Mouse (Mus musculus): Measurements from ENCODE around the gene Shroom4. TPM values are rescaled to one million over a fixed set of nuclear protein-coding genes. Genes with fewer than 3 reads are reported as not detected.

The Shroom4 gene
- polyA plus RNA-seq (2015; fragmentation: Nextera tagmentation; extraction: Ambion mirVana) = 1.2 TPM in 2 replicates

GRCm38 (mm10) chrX:6399626-6400397 lies at the start of gene Shroom4:
Gene Shroom4, plus strand, starts transcription at chrX:6399854.
- Histone ChIP-seq H3K36me3 (ENCODE audit: control insufficient read depth, insufficient read depth, low read length) (no peaks in the 10 kb centered on the region), H3K4me1 (ENCODE audit: control insufficient read depth, insufficient read depth, low read depth, low read length) (no peaks in the 10 kb centered on the region), H3K4me2 (ENCODE audit: low read length) (peak within 1 kb of the TSS; percentile 55), H3K4me3 (ENCODE audit: low read length) (peak within 1 kb of the TSS; percentile 63), H3K9ac (ENCODE audit: low read depth, low read length) (peak within 1 kb of the TSS; percentile 66), H3K27ac (ENCODE audit: low read depth, low read length) (peak within 1 kb of the TSS; percentile 32), H3K27me3 (replicated peaks; ENCODE audit: control insufficient read depth, insufficient read depth, low read length) (no peaks in the 10 kb centered on the region), H3K9me3 (ENCODE audit: control insufficient read depth, low read length) (no peaks in the 10 kb centered on the region)
- 11% methylated on average over 37 of the region's 55 CpGs for WGBS
- ATAC-seq = peak; percentile 97

GRCm38 (mm10) chrX:6356876-6357275 lies 42.8 kb upstream of the Shroom4 start:
- Histone ChIP-seq H3K4me3 (ENCODE audit: low read length) (no peak overlapping the region), H3K36me3 (ENCODE audit: control insufficient read depth, insufficient read depth, low read length) (no peaks in the 10 kb centered on the region), H3K9ac (ENCODE audit: low read depth, low read length) (no peak overlapping the region), H3K4me1 (ENCODE audit: control insufficient read depth, insufficient read depth, low read depth, low read length) (no peaks in the 10 kb centered on the region), H3K27me3 (replicated peaks; ENCODE audit: control insufficient read depth, insufficient read depth, low read length) (no peaks in the 10 kb centered on the region), H3K9me3 (ENCODE audit: control insufficient read depth, low read length) (no peaks in the 10 kb centered on the region), H3K27ac (ENCODE audit: low read depth, low read length) (no peak overlapping the region), H3K4me2 (ENCODE audit: low read length) (no peak overlapping the region)
- no peak for ATAC-seq
- WGBS = 70% methylated on average over 3 of the region's 3 CpGs

GRCm38 (mm10) chrX:6357503-6358114 lies 42.0 kb upstream of the Shroom4 start:
- H3K27ac ChIP-seq (ENCODE audit: low read depth, low read length) = no peak overlapping the region
- no peaks in the 10 kb centered on the region for H3K36me3 ChIP-seq (ENCODE audit: control insufficient read depth, insufficient read depth, low read length)
- H3K9me3 ChIP-seq (ENCODE audit: control insufficient read depth, low read length) = no peaks in the 10 kb centered on the region
- WGBS = 62% methylated on average over 6 of the region's 6 CpGs
- no peak overlapping the region for H3K4me2 ChIP-seq (ENCODE audit: low read length)
- no peaks in the 10 kb centered on the region for H3K27me3 ChIP-seq (replicated peaks; ENCODE audit: control insufficient read depth, insufficient read depth, low read length)
- no peak for ATAC-seq
- no peak overlapping the region for H3K4me3 ChIP-seq (ENCODE audit: low read length)
- no peaks in the 10 kb centered on the region for H3K4me1 ChIP-seq (ENCODE audit: control insufficient read depth, insufficient read depth, low read depth, low read length)
- no peak overlapping the region for H3K9ac ChIP-seq (ENCODE audit: low read depth, low read length)

GRCm38 (mm10) chrX:6368822-6369221 lies 30.8 kb upstream of the Shroom4 start:
- ATAC-seq = no peak
- H3K4me2 ChIP-seq (ENCODE audit: low read length) = no peak overlapping the region
- H3K9ac ChIP-seq (ENCODE audit: low read depth, low read length) = no peak overlapping the region
- H3K36me3 ChIP-seq (ENCODE audit: control insufficient read depth, insufficient read depth, low read length) = no peaks in the 10 kb centered on the region
- WGBS = 93% methylated on average over 1 of the region's 1 CpGs
- H3K4me1 ChIP-seq (ENCODE audit: control insufficient read depth, insufficient read depth, low read depth, low read length) = no peaks in the 10 kb centered on the region
- no peaks in the 10 kb centered on the region for H3K27me3 ChIP-seq (replicated peaks; ENCODE audit: control insufficient read depth, insufficient read depth, low read length)
- no peaks in the 10 kb centered on the region for H3K9me3 ChIP-seq (ENCODE audit: control insufficient read depth, low read length)
- H3K27ac ChIP-seq (ENCODE audit: low read depth, low read length) = no peak overlapping the region
- no peak overlapping the region for H3K4me3 ChIP-seq (ENCODE audit: low read length)

- WGBS = 86% methylated on average over 3 of the region's 3 CpGs
- no peaks in the 10 kb centered on the region for H3K27me3 ChIP-seq (replicated peaks; ENCODE audit: control insufficient read depth, insufficient read depth, low read length)
- no peak for ATAC-seq
Measured at GRCm38 (mm10) chrX:6370706-6371105, 28.9 kb upstream of the Shroom4 start.

GRCm38 (mm10) chrX:6393861-6394260 lies 5.8 kb upstream of the Shroom4 start:
- no peak overlapping the region for H3K27ac ChIP-seq (ENCODE audit: low read depth, low read length)
- H3K27me3 ChIP-seq (replicated peaks; ENCODE audit: control insufficient read depth, insufficient read depth, low read length) = no peaks in the 10 kb centered on the region
- no peak overlapping the region for H3K4me3 ChIP-seq (ENCODE audit: low read length)
- no peak overlapping the region for H3K9ac ChIP-seq (ENCODE audit: low read depth, low read length)
- 79% methylated on average over 1 of the region's 1 CpGs for WGBS
- ATAC-seq = no peak
- no peaks in the 10 kb centered on the region for H3K36me3 ChIP-seq (ENCODE audit: control insufficient read depth, insufficient read depth, low read length)
- H3K4me1 ChIP-seq (ENCODE audit: control insufficient read depth, insufficient read depth, low read depth, low read length) = no peaks in the 10 kb centered on the region
- no peaks in the 10 kb centered on the region for H3K9me3 ChIP-seq (ENCODE audit: control insufficient read depth, low read length)
- no peak overlapping the region for H3K4me2 ChIP-seq (ENCODE audit: low read length)

More at GRCm38 (mm10) chrX:6370706-6371105, 28.9 kb upstream of the Shroom4 start:
- no peak overlapping the region for H3K9ac ChIP-seq (ENCODE audit: low read depth, low read length)
- no peaks in the 10 kb centered on the region for H3K9me3 ChIP-seq (ENCODE audit: control insufficient read depth, low read length)
- H3K4me3 ChIP-seq (ENCODE audit: low read length) = no peak overlapping the region
- no peak overlapping the region for H3K4me2 ChIP-seq (ENCODE audit: low read length)
- no peak overlapping the region for H3K27ac ChIP-seq (ENCODE audit: low read depth, low read length)
- no peaks in the 10 kb centered on the region for H3K4me1 ChIP-seq (ENCODE audit: control insufficient read depth, insufficient read depth, low read depth, low read length)
- no peaks in the 10 kb centered on the region for H3K36me3 ChIP-seq (ENCODE audit: control insufficient read depth, insufficient read depth, low read length)

GRCm38 (mm10) chrX:6399193-6399592 lies 461 bp upstream of the Shroom4 start:
- no peak overlapping the region for H3K27ac ChIP-seq (ENCODE audit: low read depth, low read length)
- no peak for ATAC-seq

GRCm38 (mm10) chrX:6400398-6401020 lies 855 bp downstream of the Shroom4 start:
- no peaks in the 10 kb centered on the region for H3K36me3 ChIP-seq (ENCODE audit: control insufficient read depth, insufficient read depth, low read length)
- 12% methylated on average over 19 of the region's 49 CpGs for WGBS

More at GRCm38 (mm10) chrX:6399193-6399592, 461 bp upstream of the Shroom4 start:
- WGBS = 40% methylated on average over 1 of the region's 1 CpGs
- Histone ChIP-seq H3K4me1 (ENCODE audit: control insufficient read depth, insufficient read depth, low read depth, low read length) (no peaks in the 10 kb centered on the region), H3K9me3 (ENCODE audit: control insufficient read depth, low read length) (no peaks in the 10 kb centered on the region), H3K36me3 (ENCODE audit: control insufficient read depth, insufficient read depth, low read length) (no peaks in the 10 kb centered on the region), H3K4me3 (ENCODE audit: low read length) (peak overlapping the region; percentile 63), H3K9ac (ENCODE audit: low read depth, low read length) (peak overlapping the region; percentile 66), H3K27me3 (replicated peaks; ENCODE audit: control insufficient read depth, insufficient read depth, low read length) (no peaks in the 10 kb centered on the region), H3K4me2 (ENCODE audit: low read length) (peak overlapping the region; percentile 55)

GRCm38 (mm10) chrX:6402921-6403320 lies 3.3 kb downstream of the Shroom4 start:
- H3K36me3 ChIP-seq (ENCODE audit: control insufficient read depth, insufficient read depth, low read length) = no peaks in the 10 kb centered on the region
- H3K27me3 ChIP-seq (replicated peaks; ENCODE audit: control insufficient read depth, insufficient read depth, low read length) = no peaks in the 10 kb centered on the region
- H3K4me3 ChIP-seq (ENCODE audit: low read length) = no peak overlapping the region
- ATAC-seq = no peak
- H3K9me3 ChIP-seq (ENCODE audit: control insufficient read depth, low read length) = no peaks in the 10 kb centered on the region
- no peaks in the 10 kb centered on the region for H3K4me1 ChIP-seq (ENCODE audit: control insufficient read depth, insufficient read depth, low read depth, low read length)
- no peak overlapping the region for H3K27ac ChIP-seq (ENCODE audit: low read depth, low read length)
- 84% methylated on average over 4 of the region's 4 CpGs for WGBS
- no peak overlapping the region for H3K9ac ChIP-seq (ENCODE audit: low read depth, low read length)
- no peak overlapping the region for H3K4me2 ChIP-seq (ENCODE audit: low read length)

More at GRCm38 (mm10) chrX:6400398-6401020, 855 bp downstream of the Shroom4 start:
- no peaks in the 10 kb centered on the region for H3K27me3 ChIP-seq (replicated peaks; ENCODE audit: control insufficient read depth, insufficient read depth, low read length)
- H3K27ac ChIP-seq (ENCODE audit: low read depth, low read length) = peak overlapping the region; percentile 32
- H3K4me2 ChIP-seq (ENCODE audit: low read length) = peak overlapping the region; percentile 55
- H3K4me1 ChIP-seq (ENCODE audit: control insufficient read depth, insufficient read depth, low read depth, low read length) = no peaks in the 10 kb centered on the region
- H3K4me3 ChIP-seq (ENCODE audit: low read length) = peak overlapping the region; percentile 63
- H3K9me3 ChIP-seq (ENCODE audit: control insufficient read depth, low read length) = no peaks in the 10 kb centered on the region
- peak overlapping the region; percentile 66 for H3K9ac ChIP-seq (ENCODE audit: low read depth, low read length)
- ATAC-seq = peak; percentile 49

Measured in hindbrain, embryonic 16.5 days (tissue).